Mouse (Mus musculus) brain, embryonic 14.5 days (tissue): Measurements from ENCODE around the gene Exo5.

Experiments used
- CTCF ChIP-seq: fragments of 200-500 bp; IDR thresholded peaks from 2 replicates; pipeline ENCODE4 v1.5.1; 2012; ENCODE audit warnings: inconsistent platforms, mild to moderate bottlenecking, moderate library complexity, borderline replicate concordance; ENCODE audit not compliant: insufficient read depth, insufficient read length; ENCODE audit errors: extremely low read depth
- POLR2A ChIP-seq: fragments of 200-500 bp; IDR thresholded peaks from 2 replicates; pipeline ENCODE4 v1.6.1; 2012; ENCODE audit warnings: mild to moderate bottlenecking, inconsistent platforms, borderline replicate concordance; ENCODE audit not compliant: poor library complexity, insufficient read depth, insufficient read length, severe bottlenecking; ENCODE audit errors: extremely low read depth

DNA sequence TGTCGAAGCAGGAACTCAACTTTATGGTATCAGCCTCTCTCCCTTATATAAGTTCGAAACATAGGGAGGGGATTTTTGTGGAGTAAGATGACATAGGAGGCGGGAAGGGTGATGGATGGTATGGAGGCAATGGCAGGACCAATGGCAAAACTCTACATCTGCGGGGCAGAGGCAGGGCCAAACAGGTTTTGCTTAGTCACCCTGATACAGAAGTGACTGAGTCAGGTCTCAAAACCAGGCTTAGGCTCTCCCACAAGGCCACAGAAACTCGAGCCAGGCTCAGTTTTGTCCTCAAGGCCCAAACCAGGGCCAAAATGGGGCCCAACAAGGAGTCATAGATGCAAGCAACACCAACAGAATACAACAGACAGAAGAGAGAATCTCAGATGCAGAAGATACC lies 19.2 kb downstream of the Exo5 start:
- no peak for TF ChIP-seq POLR2A
- no peak for TF ChIP-seq CTCF
